Mouse (Mus musculus) G1E (cell line): Measurements from ENCODE around the gene Ccnl2. TPM values are rescaled to one million over a fixed set of nuclear protein-coding genes. Genes with fewer than 3 reads are reported as not detected.

ENCODE experiments used
- ATAC-seq: 2 replicates; pipeline ENCODE4 v1.8.0; 2016; ENCODE audit warnings: mild to moderate bottlenecking; ENCODE audit not compliant: insufficient number of reproducible peaks, poor library complexity, low FRiP score, severe bottlenecking; ENCODE audit errors: extremely low read depth
- DNase-seq: peaks from one replicate; pipeline ENCODE4 v3.0.0; 2012; ENCODE audit warnings: low spot score
- H3K27me3 ChIP-seq: 2 replicates; pipeline ENCODE4 v1.6.1; 2012; ENCODE audit warnings: mild to moderate bottlenecking, low read length, inconsistent platforms; ENCODE audit not compliant: insufficient read depth
- H3K36me3 ChIP-seq: replicated peaks from 2 replicates; pipeline ENCODE3; 2012; ENCODE audit warnings: mild to moderate bottlenecking, inconsistent platforms
- H3K4me1 ChIP-seq: 2 replicates; pipeline ENCODE4 v1.6.1; 2012; ENCODE audit warnings: low read depth, low read length, inconsistent platforms, mixed read lengths; ENCODE audit not compliant: insufficient read depth
- H3K4me3 ChIP-seq: 2 replicates; pipeline ENCODE4 v1.5.1; 2012; ENCODE audit warnings: low read depth, mild to moderate bottlenecking, inconsistent platforms, low read length, moderate library complexity, mixed read lengths
- H3K9me3 ChIP-seq: replicated peaks from 2 replicates; pipeline ENCODE4 v1.6.1; 2012; ENCODE audit warnings: inconsistent platforms
- CTCF ChIP-seq: IDR thresholded peaks from 2 replicates; pipeline ENCODE4 v1.5.1; 2012; ENCODE audit warnings: low read depth, low read length, inconsistent platforms, mixed read lengths
- GATA1 ChIP-seq: IDR thresholded peaks from 2 replicates; pipeline ENCODE4 v1.6.1; 2012; ENCODE audit warnings: borderline replicate concordance, low read length, inconsistent platforms, mixed read lengths
- GATA2 ChIP-seq: IDR thresholded peaks from 2 replicates; pipeline ENCODE4 v1.6.1; 2012; ENCODE audit warnings: low read depth, low read length, inconsistent platforms, borderline replicate concordance
- POLR2AphosphoS5 ChIP-seq: IDR thresholded peaks from 2 replicates; pipeline ENCODE4 v1.6.1; 2012; ENCODE audit warnings: low read depth, low read length, inconsistent platforms; ENCODE audit not compliant: insufficient replicate concordance
- TAL1 ChIP-seq: conservative IDR thresholded peaks from 2 replicates; pipeline ENCODE4 v1.6.1; 2012; ENCODE audit warnings: low read depth, low read length, inconsistent platforms, mixed read lengths
- polyA plus RNA-seq: library from polyadenylated mRNA; stranded (reverse); fragments of >175 nt; gene quantifications from 2 replicates; pipeline ENCODE4 v1.2.3, GENCODE M21; 2012
- total RNA-seq, 2 experiments: library from RNA; stranded (forward) in 1 of 2; stranded (reverse) in 1 of 2; fragments of 200-1000 nt in 1 of 2; fragments of >200 nt in 1 of 2; fragmentation: Nextera tagmentation in 1 of 2; gene quantifications; 2 replicates each; pipeline ENCODE4 v1.2.3; 2014 to 2017

Gene Ccnl2
- total and polyA plus RNA-seq, 3 experiments, result 41.8 to 171 (median 125) TPM

DNA sequence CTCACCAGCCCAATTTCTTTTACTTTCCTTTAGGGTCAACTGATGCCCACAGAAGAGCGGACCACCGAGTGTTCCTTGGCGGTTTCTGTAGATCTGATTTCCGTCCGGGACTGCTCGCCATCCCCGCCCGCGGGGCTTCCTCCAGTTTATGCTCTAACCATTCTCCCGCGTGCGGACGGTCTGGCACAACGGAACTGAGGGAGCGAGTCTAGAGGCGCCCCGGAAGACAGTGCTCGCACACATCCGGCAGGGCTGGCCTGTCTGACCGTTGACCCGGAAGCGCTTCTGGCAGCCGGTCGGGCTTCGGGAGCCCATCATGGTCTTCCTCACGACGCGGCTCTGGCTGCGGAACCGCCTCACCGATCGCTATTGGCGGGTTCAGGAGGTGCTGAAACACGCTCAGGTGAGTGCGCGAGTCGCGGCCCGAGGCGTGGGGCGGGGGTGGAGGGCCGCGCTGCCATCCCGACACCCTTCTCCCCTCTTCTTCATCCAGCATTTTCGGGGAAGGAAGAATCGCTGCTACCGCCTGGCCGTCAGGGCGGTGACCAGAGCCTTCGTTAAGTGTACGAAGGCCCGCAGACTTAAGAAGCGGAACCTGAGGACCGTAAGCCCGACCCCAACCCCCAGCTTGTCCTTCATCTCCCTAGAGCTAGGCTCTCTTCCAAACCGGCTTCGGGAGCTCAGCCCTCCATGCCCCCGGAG lies 8.8 kb upstream of the Ccnl2 start:
- TF ChIP-seq CTCF, result no peak
- no peak for TF ChIP-seq GATA1
- TF ChIP-seq POLR2AphosphoS5, result no peak
- TF ChIP-seq GATA2, result no peak
- TF ChIP-seq TAL1, result no peak
- H3K9me3 ChIP-seq, result no peaks in the 10 kb centered on the region
- H3K4me1 ChIP-seq, result peaks cover 37% of the 10 kb centered on the region
- ATAC-seq (peak; percentile 94), DNase-seq (peak; percentile 77)
- peak overlapping the region; percentile 88 for H3K4me3 ChIP-seq
- peaks cover 7% of the 10 kb centered on the region for H3K27me3 ChIP-seq
- peaks cover 41% of the 10 kb centered on the region for H3K36me3 ChIP-seq

GRCm38 (mm10) chr4:155807841-155808240 lies 4.4 kb upstream of the Ccnl2 start:
- Histone ChIP-seq H3K4me1 (peaks cover 42% of the 10 kb centered on the region), H3K36me3 (peaks cover 75% of the 10 kb centered on the region), H3K4me3 (no peak overlapping the region), H3K27me3 (no peaks in the 10 kb centered on the region), H3K9me3 (no peaks in the 10 kb centered on the region)
- TF ChIP-seq TAL1, result no peak
- no peak for TF ChIP-seq GATA1
- no peak for TF ChIP-seq CTCF
- TF ChIP-seq GATA2, result no peak
- TF ChIP-seq POLR2AphosphoS5, result no peak
- no peak for ATAC-seq
- DNase-seq, result no peak

GRCm38 (mm10) chr4:155812665-155813181 lies 434 bp downstream of the Ccnl2 start:
- H3K4me1 ChIP-seq, result peaks cover 48% of the 10 kb centered on the region
- no peaks in the 10 kb centered on the region for H3K9me3 ChIP-seq
- H3K4me3 ChIP-seq, result peak overlapping the region; percentile 92
- H3K27me3 ChIP-seq, result no peaks in the 10 kb centered on the region
- ATAC-seq, result no peak
- peak; percentile 60 for DNase-seq
- TF ChIP-seq CTCF (no peak), POLR2AphosphoS5 (no peak), TAL1 (no peak), GATA2 (no peak), GATA1 (no peak)
- peaks cover 85% of the 10 kb centered on the region for H3K36me3 ChIP-seq

DNA sequence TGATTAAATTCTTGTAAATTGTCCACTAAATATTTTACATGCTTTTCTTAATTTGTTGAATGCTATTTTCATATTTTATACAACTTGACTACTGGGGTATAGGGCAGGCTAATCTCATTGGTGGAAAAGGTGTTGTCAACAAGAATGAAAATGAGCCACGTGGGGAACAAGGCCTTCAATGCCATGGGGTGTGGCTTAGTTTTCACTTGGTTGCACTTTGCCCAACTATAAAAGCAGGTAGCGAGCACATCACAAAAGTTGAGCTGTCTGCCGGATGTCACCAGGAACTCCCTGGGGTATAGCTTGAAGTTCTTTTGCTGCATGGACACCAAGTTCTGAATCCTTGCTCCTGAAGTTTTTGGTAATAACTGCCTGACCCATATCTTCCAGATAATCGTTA lies 5.2 kb downstream of the Ccnl2 start:
- Histone ChIP-seq H3K36me3 (peaks cover 92% of the 10 kb centered on the region), H3K4me1 (peaks cover 46% of the 10 kb centered on the region), H3K4me3 (no peak overlapping the region), H3K9me3 (no peaks in the 10 kb centered on the region), H3K27me3 (no peaks in the 10 kb centered on the region)
- DNase-seq, result no peak
- ATAC-seq, result no peak
- TF ChIP-seq TAL1 (no peak), GATA1 (no peak), CTCF (no peak), POLR2AphosphoS5 (no peak), GATA2 (no peak)

DNA sequence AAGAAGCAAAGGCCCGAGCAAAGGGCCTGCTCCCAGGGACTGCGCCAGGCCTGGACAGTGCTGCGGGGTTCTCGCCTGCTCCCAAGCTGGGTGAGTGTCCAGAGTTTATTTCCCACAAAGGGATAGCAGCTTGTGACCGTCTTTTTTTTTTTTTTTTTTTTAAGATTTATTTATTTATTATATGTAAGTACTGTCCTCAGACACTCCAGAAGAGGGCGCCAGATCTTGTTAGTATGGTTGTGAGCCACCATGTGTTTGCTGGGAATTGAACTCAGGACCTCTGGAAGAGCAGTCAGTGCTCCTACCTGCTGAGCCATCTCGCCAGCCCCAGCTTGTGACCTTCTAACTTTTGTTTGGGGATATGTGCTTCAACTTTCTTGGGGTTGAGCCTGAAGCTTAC lies 8.7 kb downstream of the Ccnl2 start:
- H3K9me3 ChIP-seq, result no peaks in the 10 kb centered on the region
- TF ChIP-seq GATA2 (no peak), POLR2AphosphoS5 (no peak), TAL1 (no peak), CTCF (no peak)
- H3K4me3 ChIP-seq, result no peak overlapping the region
- H3K36me3 ChIP-seq, result peaks cover 97% of the 10 kb centered on the region
- ATAC-seq, result no peak
- DNase-seq, result no peak
- H3K27me3 ChIP-seq, result no peaks in the 10 kb centered on the region
- peaks cover 36% of the 10 kb centered on the region for H3K4me1 ChIP-seq

DNA sequence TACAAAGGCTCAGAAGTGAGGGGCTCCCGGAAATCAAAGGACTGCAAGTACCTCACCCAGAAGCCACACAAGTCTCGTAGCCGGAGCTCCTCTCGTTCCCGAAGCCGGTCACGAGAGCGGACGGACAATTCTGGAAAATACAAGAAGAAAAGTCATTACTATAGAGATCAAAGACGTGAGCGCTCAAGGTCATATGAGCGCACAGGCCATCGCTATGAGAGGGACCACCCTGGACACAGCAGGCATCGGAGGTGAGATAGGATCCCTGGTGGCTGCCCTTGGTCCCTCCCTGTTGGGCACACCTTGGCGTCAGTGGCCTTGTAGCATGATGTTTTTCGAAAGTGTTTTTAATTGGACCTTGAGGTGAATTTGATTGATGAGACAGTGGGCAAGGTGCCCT lies 11.2 kb downstream of the Ccnl2 start:
- Histone ChIP-seq H3K4me3 (no peak overlapping the region), H3K4me1 (peaks cover 27% of the 10 kb centered on the region), H3K36me3 (peaks cover 97% of the 10 kb centered on the region), H3K9me3 (no peaks in the 10 kb centered on the region), H3K27me3 (no peaks in the 10 kb centered on the region)
- TF ChIP-seq POLR2AphosphoS5 (no peak), TAL1 (no peak)
- DNase-seq (no peak), ATAC-seq (no peak)
